Mouse (Mus musculus) ES-Bruce4 (cell line): ENCODE measurements at regions not wholly inside any gene's neighbourhood (a gene's known extent, or its start where the extent isn't known, plus 50 kb on each side); places are given as distances from the start of the nearest gene placed in this dataset.

Source experiments
- CTCF ChIP-seq: IDR thresholded peaks from one replicate; pipeline ENCODE4 v1.8.1; 2011; ENCODE audit warnings: low read depth, low read length
- POLR2A ChIP-seq: IDR thresholded peaks from one replicate; pipeline ENCODE4 v1.8.1; 2011; ENCODE audit warnings: low read length; ENCODE audit not compliant: insufficient read depth

DNA sequence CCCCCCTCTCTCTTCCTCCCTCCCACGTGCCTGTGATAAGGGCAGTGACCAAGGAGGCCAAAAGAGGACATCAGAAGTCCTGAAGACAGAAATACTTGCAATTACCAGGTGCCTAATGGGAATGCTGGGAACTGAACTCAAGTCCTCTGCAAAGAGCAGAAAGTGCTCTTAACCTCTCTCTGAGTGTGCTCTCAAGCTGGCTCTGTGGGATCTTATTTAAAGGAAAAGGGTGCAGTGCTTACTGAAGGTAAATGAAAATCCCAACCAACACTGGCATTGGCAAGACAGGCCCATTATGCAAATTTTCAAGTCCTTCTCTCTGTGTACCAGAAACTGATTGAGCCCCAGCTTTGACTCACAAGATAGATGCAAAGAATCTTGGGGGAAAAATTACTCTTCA, 555.6 kb downstream of the Synb start:
- TF ChIP-seq POLR2A (no peak), CTCF (no peak)
